Mouse (Mus musculus) CD4-positive, CD25-positive, alpha-beta regulatory T cell, adult 9 weeks (primary cell): ENCODE results near the gene Fam129c. TPM values are rescaled to one million over a fixed set of nuclear protein-coding genes. Genes with fewer than 3 reads are reported as not detected.

Experiments used
- polyA plus RNA-seq: library from polyadenylated mRNA; unstranded; fragments of 100-300 nt; shearing (Covaris generic); gene quantifications from one replicate; pipeline ENCODE4 v1.2.1, GENCODE M21; 2017

The Fam129c gene
- 2.2 TPM for polyA plus RNA-seq

GRCm38 (mm10) chr8:71597451-71597850, at the start of gene Fam129c:
Gene Fam129c (plus strand): TSS chr8:71597648.

GRCm38 (mm10) chr8:71558071-71558957, 39.1 kb upstream of the Fam129c start, which contains the start of gene Tmem221:
Gene Tmem221 (minus strand): TSS chr8:71558871.

DNA sequence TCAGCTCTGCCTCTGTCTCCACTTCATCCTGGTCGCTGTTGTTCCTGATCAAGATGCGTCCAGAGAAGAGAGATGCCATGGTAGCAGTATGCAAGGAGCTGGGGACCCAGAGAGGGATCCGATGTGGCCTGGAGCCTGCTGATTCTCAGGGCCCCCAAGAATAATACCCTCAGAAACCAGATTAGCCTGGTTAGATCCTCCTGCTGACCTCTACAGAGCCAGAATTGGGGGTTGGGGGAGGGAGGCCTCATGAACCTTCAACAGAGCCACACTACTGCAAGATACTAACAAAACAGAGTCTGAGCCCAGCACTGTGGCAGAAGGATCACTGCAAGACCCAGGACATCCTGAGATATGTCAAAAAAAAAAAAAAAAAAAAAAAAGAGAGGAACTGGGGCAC, 30.9 kb upstream of the Fam129c start, which contains the start of gene Nxnl1:
Nxnl1 (minus strand) TSS at position 101 of the 400 bp plus-strand sequence.

DNA sequence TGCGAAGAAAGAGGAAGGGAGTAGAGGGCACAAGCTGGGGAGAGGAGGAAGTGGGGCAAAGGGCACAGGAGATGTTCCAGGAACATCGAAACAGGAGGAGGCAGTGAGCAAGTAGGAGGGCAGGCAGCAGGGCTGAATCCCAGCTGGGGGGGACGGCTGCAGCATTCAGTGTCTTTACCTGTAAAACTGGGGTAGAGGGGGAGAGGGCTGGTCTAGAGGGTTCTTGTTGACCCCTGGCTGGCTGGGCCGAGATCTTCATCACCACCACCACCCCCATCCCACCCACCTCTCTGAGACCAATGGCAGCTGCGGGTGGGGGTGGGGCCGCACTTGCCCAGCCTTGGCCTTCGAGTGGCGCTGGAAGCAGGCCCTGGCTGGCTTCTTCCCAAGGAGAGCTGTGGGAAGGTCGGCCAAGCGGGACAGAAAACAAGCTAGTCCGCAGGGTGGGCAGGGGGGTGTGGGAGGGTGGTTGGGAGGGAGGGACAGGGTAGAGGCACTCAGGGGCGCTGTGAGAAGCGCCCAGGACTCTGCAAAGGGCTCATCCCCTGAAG, 29.0 kb upstream of the Fam129c start, which contains the start of gene Slc27a1:
Slc27a1 (plus strand) TSS at position 496 of the 551 bp plus-strand sequence.

GRCm38 (mm10) chr8:71591471-71592373, 5.7 kb upstream of the Fam129c start, which contains the start of gene Pgls:
Gene Pgls (plus strand): TSS chr8:71592176.

GRCm38 (mm10) chr8:71610822-71611651, 13.6 kb downstream of the Fam129c start, which contains the start of gene Colgalt1:
Gene Colgalt1 (plus strand): TSS chr8:71610998.

Other genes with a start within 250 kb of the Fam129c start
- gene Use1, start 230.8 kb upstream of the Fam129c start, polyA plus RNA-seq, result 210 TPM
- 5.3 TPM for gene Ocel1, start 226.3 kb upstream of the Fam129c start, polyA plus RNA-seq
- gene Nr2f6, start 215.7 kb upstream of the Fam129c start, polyA plus RNA-seq, result not detected
- gene Ushbp1, start 201.8 kb upstream of the Fam129c start, polyA plus RNA-seq, result 0.11 TPM
- 126 TPM for gene Babam1, start 200.8 kb upstream of the Fam129c start, polyA plus RNA-seq
- gene Ankle1, start 191.6 kb upstream of the Fam129c start, polyA plus RNA-seq, result 0.68 TPM
- 73.3 TPM for gene Abhd8, start 134.0 kb upstream of the Fam129c start, polyA plus RNA-seq
- gene Mrpl34, start 132.7 kb upstream of the Fam129c start, polyA plus RNA-seq, result 93.2 TPM
- gene Dda1, start 128.4 kb upstream of the Fam129c start, polyA plus RNA-seq, result 64.2 TPM
- 0.14 TPM for gene Ano8, start 111.7 kb upstream of the Fam129c start, polyA plus RNA-seq
- gene Gtpbp3, start 109.5 kb upstream of the Fam129c start, polyA plus RNA-seq, result 3.4 TPM
- not detected for gene Plvap, start 85.9 kb upstream of the Fam129c start, polyA plus RNA-seq
- not detected for gene Ccdc194, start 71.9 kb upstream of the Fam129c start, polyA plus RNA-seq
- 173 TPM for gene Bst2, start 60.2 kb upstream of the Fam129c start, polyA plus RNA-seq
- 55.1 TPM for gene Mvb12a, start 54.7 kb upstream of the Fam129c start, polyA plus RNA-seq
- gene Tmem221, start 38.8 kb upstream of the Fam129c start, polyA plus RNA-seq, result 0.40 TPM
- gene Nxnl1, start 31.0 kb upstream of the Fam129c start, polyA plus RNA-seq, result 0.12 TPM
- 12.4 TPM for gene Slc27a1, start 28.8 kb upstream of the Fam129c start, polyA plus RNA-seq
- 21.4 TPM for gene Pgls, start 5.5 kb upstream of the Fam129c start, polyA plus RNA-seq
- gene Colgalt1, start 13.3 kb downstream of the Fam129c start, polyA plus RNA-seq, result 4.4 TPM
- gene Unc13a, start 74.1 kb downstream of the Fam129c start, polyA plus RNA-seq, result 0.86 TPM
- gene Jak3, start 78.6 kb downstream of the Fam129c start, polyA plus RNA-seq, result 86.8 TPM
- gene Insl3, start 91.6 kb downstream of the Fam129c start, polyA plus RNA-seq, result 15.2 TPM
- gene B3gnt3, start 104.1 kb downstream of the Fam129c start, polyA plus RNA-seq, result 5.7 TPM
- 256 TPM for gene Fcho1, start 128.1 kb downstream of the Fam129c start, polyA plus RNA-seq